Mouse (Mus musculus) left cerebral cortex, adult 9 months (tissue): ENCODE results near the gene Trim29.
A peak's percentile ranks its signal among the peaks of the same experiment; 100 is the strongest.

Experiments used
- DNase-seq, 2 experiments: peaks; one replicate each; pipeline ENCODE4 v3.0.0; 2022; ENCODE audit warnings: low spot score in 2 of 2

Gene Trim29

GRCm38 (mm10) chr9:43310538-43310937 lies at the start of gene Trim29:
Trim29 (plus strand) TSS chr9:43310848.
- DNase-seq: no peak

GRCm38 (mm10) chr9:43261124-43261907 lies 49.3 kb upstream of the Trim29 start:
- no peak for DNase-seq

GRCm38 (mm10) chr9:43261941-43262340 lies 48.7 kb upstream of the Trim29 start:
- no peak for DNase-seq

- no peak for DNase-seq
Observed at GRCm38 (mm10) chr9:43262390-43262789, 48.3 kb upstream of the Trim29 start.

GRCm38 (mm10) chr9:43262811-43263550 lies 47.7 kb upstream of the Trim29 start:
- no peak for DNase-seq

- DNase-seq: no peak
Observed at GRCm38 (mm10) chr9:43263946-43264451, 46.6 kb upstream of the Trim29 start.

GRCm38 (mm10) chr9:43265194-43265593 lies 45.5 kb upstream of the Trim29 start:
- DNase-seq: no peak

- DNase-seq: no peak
Observed at GRCm38 (mm10) chr9:43267357-43267756, 43.3 kb upstream of the Trim29 start.

- DNase-seq: peak in 1 of 2 experiments; percentile 40
Observed at GRCm38 (mm10) chr9:43269166-43269565, 41.5 kb upstream of the Trim29 start.

- peak in 1 of 2 experiments; percentile 39 for DNase-seq
Observed at GRCm38 (mm10) chr9:43270723-43271252, 39.9 kb upstream of the Trim29 start.

GRCm38 (mm10) chr9:43271761-43272518 lies 38.7 kb upstream of the Trim29 start:
- no peak for DNase-seq

GRCm38 (mm10) chr9:43273735-43274134 lies 36.9 kb upstream of the Trim29 start:
- no peak for DNase-seq

GRCm38 (mm10) chr9:43284284-43284683 lies 26.4 kb upstream of the Trim29 start:
- DNase-seq: peak in 1 of 2 experiments; percentile 86

- no peak for DNase-seq
Observed at GRCm38 (mm10) chr9:43285281-43285680, 25.4 kb upstream of the Trim29 start.

GRCm38 (mm10) chr9:43286870-43287269 lies 23.8 kb upstream of the Trim29 start:
- DNase-seq: peak in 1 of 2 experiments; percentile 49

GRCm38 (mm10) chr9:43293058-43293457 lies 17.6 kb upstream of the Trim29 start:
- no peak for DNase-seq

- DNase-seq: peak in 1 of 2 experiments; percentile 20
Observed at GRCm38 (mm10) chr9:43300394-43300793, 10.3 kb upstream of the Trim29 start.

GRCm38 (mm10) chr9:43302989-43303388 lies 7.7 kb upstream of the Trim29 start:
- DNase-seq: no peak

GRCm38 (mm10) chr9:43305882-43306281 lies 4.8 kb upstream of the Trim29 start:
- DNase-seq: no peak

GRCm38 (mm10) chr9:43309087-43309872 lies 1.4 kb upstream of the Trim29 start:
- no peak for DNase-seq

GRCm38 (mm10) chr9:43312190-43312589 lies 1.5 kb downstream of the Trim29 start:
- DNase-seq: peak; percentile 14 to 38
